Mouse (Mus musculus) hindbrain, embryonic 15.5 days (tissue): Measurements from ENCODE around the gene Vmn2r9. TPM values are rescaled to one million over a fixed set of nuclear protein-coding genes. Genes with fewer than 3 reads are reported as not detected.
"Not testable (repeated sequence)": the region's sequence is repeated elsewhere in the genome, so short reads cannot be mapped to it uniquely, and the experiment has no call there.

Experiments
- ATAC-seq: fragments of 200-750 bp; cut with Nextera tagmentation; 2 replicates; pipeline ENCODE4 v1.8.0; 2017; ENCODE audit warnings: low read depth, moderate number of reproducible peaks, moderate TSS enrichment; ENCODE audit not compliant: low FRiP score
- H3K27ac ChIP-seq: fragments of 300-500 bp; sonication (generic); replicated peaks from 2 replicates; pipeline ENCODE4 v1.5.1; 2015; ENCODE audit warnings: mild to moderate bottlenecking, inconsistent platforms
- H3K27me3 ChIP-seq: fragments of 300-500 bp; sonication (generic); 2 replicates; pipeline ENCODE4 v1.6.1; 2015; ENCODE audit warnings: control low read depth, inconsistent platforms
- H3K36me3 ChIP-seq: fragments of 300-500 bp; sonication (generic); 2 replicates; pipeline ENCODE4 v1.6.1; 2015; ENCODE audit warnings: control low read depth, inconsistent platforms
- H3K4me1 ChIP-seq: fragments of 300-500 bp; sonication (generic); replicated peaks from 2 replicates; pipeline ENCODE4 v1.6.1; 2015; ENCODE audit warnings: control low read depth, inconsistent platforms
- H3K4me2 ChIP-seq: fragments of 300-500 bp; sonication (generic); 2 replicates; pipeline ENCODE4 v1.6.1; 2015; ENCODE audit warnings: moderate library complexity, mild to moderate bottlenecking, inconsistent platforms
- H3K4me3 ChIP-seq: fragments of 300-500 bp; sonication (generic); 2 replicates; pipeline ENCODE4 v1.5.1; 2015; ENCODE audit warnings: mild to moderate bottlenecking, inconsistent platforms
- H3K9ac ChIP-seq: fragments of 300-500 bp; sonication (generic); 2 replicates; pipeline ENCODE4 v1.6.1; 2015; ENCODE audit warnings: inconsistent platforms
- H3K9me3 ChIP-seq: fragments of 300-500 bp; sonication (generic); 2 replicates; pipeline ENCODE4 v1.6.1; 2016; ENCODE audit warnings: control low read depth, inconsistent platforms
- WGBS: fragments of 180-500 bp; shearing (Covaris S2); methylation state at CpG from one replicate; pipeline ENCODE4 v1.1.7; 2015; 5-methylcytosine and 5-hydroxymethylcytosine counted together
- polyA plus RNA-seq: library from polyadenylated mRNA; unstranded; fragments of >200 nt; fragmentation: Nextera tagmentation; extraction: Ambion mirVana; gene quantifications from 2 replicates; pipeline ENCODE4 v1.2.1, GENCODE M21; 2015

Gene Vmn2r9
- not detected in 2 replicates for polyA plus RNA-seq

DNA sequence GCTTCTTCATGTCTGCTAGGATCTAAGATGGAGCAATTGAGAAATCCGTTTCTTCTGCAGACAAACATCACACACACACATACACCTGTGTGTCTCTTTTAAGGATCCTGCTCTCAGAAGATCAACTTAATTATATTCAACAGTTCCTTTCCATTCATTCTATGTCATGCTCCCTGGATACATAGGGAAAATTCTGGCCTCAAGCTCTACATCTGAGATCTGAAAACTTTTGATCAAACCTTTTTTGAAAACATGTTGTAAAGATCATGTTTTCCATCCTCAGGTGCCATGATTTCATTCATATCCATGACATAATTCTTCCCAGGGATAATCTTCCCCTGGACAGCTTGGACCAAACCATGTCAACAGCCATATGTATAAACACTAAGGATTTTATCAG lies at the start of gene Vmn2r9:
Gene Vmn2r9, minus strand, starts transcription at position 101 of the 400 bp plus-strand sequence.
- H3K4me3 ChIP-seq, ATAC-seq, H3K27ac ChIP-seq, H3K9me3 ChIP-seq, H3K4me1 ChIP-seq, H3K27me3 ChIP-seq, H3K9ac ChIP-seq, H3K36me3 ChIP-seq, H3K4me2 ChIP-seq: not testable (repeated sequence)
- WGBS: 69% methylated on average over 1 of the region's 1 CpGs

DNA sequence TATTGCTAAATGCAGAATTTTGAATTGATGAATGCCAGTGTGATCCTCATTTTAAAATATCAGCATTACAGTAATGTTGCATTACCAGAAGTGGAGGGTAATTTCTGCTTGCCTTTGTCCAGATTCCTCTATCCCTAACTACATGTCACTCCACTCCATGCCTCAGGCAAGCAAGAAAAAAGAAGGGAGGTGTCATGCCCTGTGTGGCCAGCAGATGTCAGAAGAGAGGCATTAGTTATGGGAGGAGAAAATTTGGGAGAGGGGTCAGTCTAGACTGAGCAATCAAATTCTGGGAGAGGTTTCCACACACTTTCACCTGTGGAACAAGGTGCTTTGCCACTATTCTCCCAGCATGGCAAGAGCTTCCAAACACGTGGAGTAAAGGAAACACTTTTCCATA lies 14.3 kb upstream of the Vmn2r9 start:
- H3K36me3 ChIP-seq, H3K27ac ChIP-seq, H3K4me1 ChIP-seq, H3K4me3 ChIP-seq, H3K4me2 ChIP-seq, H3K9me3 ChIP-seq, ATAC-seq, H3K9ac ChIP-seq, H3K27me3 ChIP-seq: not testable (repeated sequence)
- WGBS: 5% methylated on average over 1 of the region's 1 CpGs

DNA sequence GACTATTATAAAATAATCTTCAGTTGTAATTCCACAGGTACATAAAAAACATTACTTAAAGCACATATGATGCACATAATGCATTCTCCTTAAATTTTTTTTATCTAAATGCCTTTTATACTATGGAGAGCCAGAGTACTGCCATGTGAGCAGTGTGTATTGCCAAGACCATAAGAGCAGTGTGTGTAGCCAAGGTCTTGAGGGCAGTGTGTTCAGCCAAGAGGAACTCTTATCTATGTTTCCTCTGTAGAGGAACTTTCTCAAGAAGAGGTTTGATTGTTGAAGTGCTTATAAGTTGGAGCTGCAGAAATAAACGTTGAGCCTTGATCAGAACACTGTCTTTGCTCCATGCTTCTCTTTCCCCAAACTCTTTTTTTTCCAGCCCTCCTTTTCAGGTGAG lies 2.9 kb downstream of the Vmn2r9 start:
- 46% methylated on average over 1 of the region's 1 CpGs for WGBS

DNA sequence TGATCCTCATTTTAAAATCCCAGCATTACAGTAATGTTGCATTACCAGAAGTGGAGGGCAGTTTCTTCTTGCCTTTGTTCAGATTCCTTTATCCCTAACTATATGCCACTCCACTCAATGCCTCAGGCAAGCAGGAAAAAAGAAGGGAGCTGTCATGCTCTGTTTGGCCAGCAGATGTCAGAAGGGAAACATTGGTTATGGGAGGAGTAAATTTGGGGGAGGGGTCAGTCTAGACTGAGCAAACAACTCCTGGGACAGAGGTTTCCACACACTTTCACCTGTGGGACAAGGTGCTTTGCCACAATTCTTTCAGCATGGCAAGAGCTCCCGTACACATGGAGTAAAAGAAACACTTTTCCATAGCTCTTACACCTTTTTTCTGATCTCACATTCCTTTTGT lies 16.2 kb downstream of the Vmn2r9 start:
- H3K4me3 ChIP-seq: no peak overlapping the region
- H3K4me2 ChIP-seq: no peak overlapping the region
- H3K27me3 ChIP-seq: no peaks in the 10 kb centered on the region
- no peaks in the 10 kb centered on the region for H3K4me1 ChIP-seq
- no peaks in the 10 kb centered on the region for H3K36me3 ChIP-seq
- H3K9ac ChIP-seq: no peak overlapping the region
- no peak for ATAC-seq
- H3K9me3 ChIP-seq: no peaks in the 10 kb centered on the region
- WGBS: 75% methylated on average over 1 of the region's 1 CpGs
- no peak overlapping the region for H3K27ac ChIP-seq

More for the DNA sequence above, 2.9 kb downstream of the Vmn2r9 start:
- Histone ChIP-seq H3K9me3 (no peaks in the 10 kb centered on the region), H3K4me2 (no peak overlapping the region), H3K36me3 (no peaks in the 10 kb centered on the region), H3K4me1 (no peaks in the 10 kb centered on the region), H3K27me3 (no peaks in the 10 kb centered on the region), H3K27ac (no peak overlapping the region), H3K4me3 (no peak overlapping the region), H3K9ac (no peak overlapping the region)
- ATAC-seq: no peak

DNA sequence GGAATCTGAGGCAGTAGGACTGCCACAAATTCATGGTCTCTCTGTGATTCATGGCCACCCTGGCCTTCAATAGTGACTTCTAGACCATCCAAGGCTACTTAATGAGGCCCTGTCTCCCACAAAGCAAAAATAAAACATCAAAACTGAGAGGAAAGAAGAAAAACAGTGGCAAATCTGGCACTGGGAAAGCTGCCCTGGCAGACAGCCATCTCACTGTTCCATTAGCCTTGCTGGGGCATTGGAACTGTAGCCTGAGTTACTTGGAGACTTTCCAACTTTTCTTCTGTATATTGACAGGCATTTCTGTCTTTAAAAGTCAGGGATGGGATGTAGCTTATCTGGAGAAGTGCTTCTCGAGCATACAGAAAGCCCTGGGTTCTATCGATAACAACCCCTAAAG lies 29.1 kb downstream of the Vmn2r9 start:
- 82% methylated on average over 2 of the region's 2 CpGs for WGBS
- H3K9ac ChIP-seq: no peak overlapping the region
- H3K27ac ChIP-seq: no peak overlapping the region
- no peaks in the 10 kb centered on the region for H3K27me3 ChIP-seq
- no peak overlapping the region for H3K4me2 ChIP-seq
- no peaks in the 10 kb centered on the region for H3K9me3 ChIP-seq
- H3K4me1 ChIP-seq: no peaks in the 10 kb centered on the region
- no peaks in the 10 kb centered on the region for H3K36me3 ChIP-seq
- no peak overlapping the region for H3K4me3 ChIP-seq
- ATAC-seq: no peak

DNA sequence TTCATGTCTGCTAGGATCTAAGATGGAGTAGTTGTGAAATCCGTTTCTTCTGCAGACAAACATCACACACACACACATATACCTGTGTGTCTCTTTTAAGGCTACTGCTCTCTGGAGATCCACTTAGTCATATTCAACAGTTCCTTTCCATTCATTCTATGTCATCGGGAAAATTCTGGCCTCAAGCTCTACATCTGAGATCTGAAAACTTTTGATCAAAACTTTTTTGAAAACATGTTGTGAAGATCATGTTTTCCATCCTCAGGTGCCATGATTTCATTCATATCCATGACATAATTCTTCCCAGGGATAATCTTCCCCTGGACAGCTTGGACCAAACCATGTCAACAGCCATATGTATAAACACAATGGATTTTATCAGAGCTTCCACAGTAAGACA lies 43.7 kb downstream of the Vmn2r9 start, which contains the start of gene Vmn2r8:
Gene Vmn2r8, minus strand, starts transcription at position 101 of the 400 bp plus-strand sequence.
- not testable (repeated sequence) for ATAC-seq, H3K4me1 ChIP-seq, H3K27me3 ChIP-seq, H3K9ac ChIP-seq, H3K4me3 ChIP-seq, H3K9me3 ChIP-seq, H3K36me3 ChIP-seq, H3K27ac ChIP-seq, H3K4me2 ChIP-seq
- 77% methylated on average over 2 of the region's 2 CpGs for WGBS

DNA sequence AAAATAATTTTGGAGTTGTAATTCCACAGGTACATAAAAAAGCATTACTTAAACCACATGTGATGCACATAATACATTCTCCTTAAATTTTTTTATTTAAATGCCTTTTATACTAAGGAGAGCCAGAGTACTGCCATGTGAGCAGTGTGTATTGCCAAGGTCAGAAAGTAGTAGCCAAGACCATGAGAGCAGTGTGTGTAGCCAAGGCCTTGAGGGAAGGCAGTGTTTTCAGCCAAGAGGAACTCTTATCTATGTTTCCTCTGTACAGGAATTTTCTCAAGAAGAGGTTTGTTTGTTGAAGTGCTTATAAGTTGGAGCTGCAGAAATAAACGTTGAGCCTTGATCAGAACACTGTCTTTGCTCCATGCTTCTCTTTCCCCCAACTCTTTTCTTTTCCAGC lies 48.8 kb downstream of the Vmn2r9 start:
- no peak overlapping the region for H3K9ac ChIP-seq
- H3K36me3 ChIP-seq: no peaks in the 10 kb centered on the region
- no peak overlapping the region for H3K27ac ChIP-seq
- no peaks in the 10 kb centered on the region for H3K27me3 ChIP-seq
- WGBS: 67% methylated on average over 1 of the region's 1 CpGs
- no peak overlapping the region for H3K4me2 ChIP-seq
- no peaks in the 10 kb centered on the region for H3K4me1 ChIP-seq
- no peaks in the 10 kb centered on the region for H3K9me3 ChIP-seq
- no peak for ATAC-seq
- H3K4me3 ChIP-seq: no peak overlapping the region

GRCm38 (mm10) chr5:108795263-108795662 lies 57.1 kb downstream of the Vmn2r9 start, which contains the start of gene Tmed11:
TSS of gene Tmed11 (minus strand) at chr5:108795363.
- ATAC-seq, H3K27me3 ChIP-seq, H3K4me3 ChIP-seq, H3K4me2 ChIP-seq, H3K27ac ChIP-seq, H3K9me3 ChIP-seq, H3K36me3 ChIP-seq, H3K4me1 ChIP-seq, H3K9ac ChIP-seq: not testable (repeated sequence)
- 66% methylated on average over 2 of the region's 2 CpGs for WGBS

GRCm38 (mm10) chr5:108790385-108790784 lies 62.0 kb downstream of the Vmn2r9 start:
- H3K4me1 ChIP-seq, H3K9ac ChIP-seq, H3K36me3 ChIP-seq, H3K27ac ChIP-seq, ATAC-seq, H3K4me2 ChIP-seq, H3K9me3 ChIP-seq, H3K4me3 ChIP-seq, H3K27me3 ChIP-seq: not testable (repeated sequence)
- 21% methylated on average over 1 of the region's 1 CpGs for WGBS

Other genes starting within 250 kb of the Vmn2r9 start
- gene Gak, start 222.8 kb downstream of the Vmn2r9 start, polyA plus RNA-seq: 48.1 and 56.7 TPM in 2 replicates
- 26.3 and 27.1 TPM in 2 replicates for gene Tmem175, start 222.8 kb downstream of the Vmn2r9 start, polyA plus RNA-seq
- gene Idua, start 192.3 kb downstream of the Vmn2r9 start, polyA plus RNA-seq: 11.0 and 11.8 TPM in 2 replicates
- 31.0 and 32.9 TPM in 2 replicates for gene Dgkq, start 182.9 kb downstream of the Vmn2r9 start, polyA plus RNA-seq
- 3.0 and 4.1 TPM in 2 replicates for gene Slc26a1, start 177.0 kb downstream of the Vmn2r9 start, polyA plus RNA-seq
- 8.1 and 8.9 TPM in 2 replicates for gene Fgfrl1, start 160.2 kb downstream of the Vmn2r9 start, polyA plus RNA-seq
- not detected in 2 replicates for gene Rnf212, start 77.6 kb downstream of the Vmn2r9 start, polyA plus RNA-seq
- not detected in 2 replicates for gene Tmed11, start 57.2 kb downstream of the Vmn2r9 start, polyA plus RNA-seq
- gene Vmn2r8, start 43.8 kb downstream of the Vmn2r9 start, polyA plus RNA-seq: not detected in 2 replicates
- gene Vmn2r10, start 153.9 kb upstream of the Vmn2r9 start, polyA plus RNA-seq: not detected in 2 replicates
- gene Vmn2r11, start 207.0 kb upstream of the Vmn2r9 start, polyA plus RNA-seq: not detected in 2 replicates
- gene Vmn2r12, start 245.3 kb upstream of the Vmn2r9 start, polyA plus RNA-seq: not detected in 2 replicates